Mouse (Mus musculus) heart, adult 8-10 months (tissue): Measurements from ENCODE around the gene Sema4c. TPM values are rescaled to one million over a fixed set of nuclear protein-coding genes. Genes with fewer than 3 reads are reported as not detected.

Experiments
- DNase-seq: peaks from one replicate; pipeline ENCODE4 v3.0.0; 2022; ENCODE audit warnings: low spot score
- total RNA-seq, 4 experiments: library from RNA; stranded (reverse); gene quantifications; 2 replicates each; pipeline ENCODE4 v1.2.4; 2022

Gene Sema4c
- total RNA-seq, 4 experiments from 2014 or later: 10.8 to 13.4 (median 11.2) TPM

- DNase-seq: peak; percentile 74
These were observed 22.4 kb downstream of the Sema4c start for GRCm38 (mm10) chr1:36535477-36536396.

GRCm38 (mm10) chr1:36534595-36535058 is 23.5 kb downstream of the Sema4c start:
- DNase-seq: peak; percentile 36

GRCm38 (mm10) chr1:36533546-36533945 is 24.6 kb downstream of the Sema4c start:
- no peak for DNase-seq

GRCm38 (mm10) chr1:36531461-36531860 is 26.7 kb downstream of the Sema4c start:
- DNase-seq: no peak

- DNase-seq: no peak
These were observed 27.2 kb downstream of the Sema4c start for GRCm38 (mm10) chr1:36530962-36531361.

- DNase-seq: no peak
These were observed 27.7 kb downstream of the Sema4c start for GRCm38 (mm10) chr1:36530485-36530884.

- no peak for DNase-seq
These were observed 28.3 kb downstream of the Sema4c start for GRCm38 (mm10) chr1:36529875-36530274.

GRCm38 (mm10) chr1:36529274-36529673 is 28.9 kb downstream of the Sema4c start:
- DNase-seq: no peak

- no peak for DNase-seq
These were observed 29.8 kb downstream of the Sema4c start for GRCm38 (mm10) chr1:36528351-36528750.

GRCm38 (mm10) chr1:36526903-36527302 is 31.2 kb downstream of the Sema4c start:
- no peak for DNase-seq

GRCm38 (mm10) chr1:36525774-36526173 is 32.4 kb downstream of the Sema4c start:
- no peak for DNase-seq

- DNase-seq: no peak
These were observed 34.1 kb downstream of the Sema4c start for GRCm38 (mm10) chr1:36524058-36524457.

GRCm38 (mm10) chr1:36523332-36524013 is 34.7 kb downstream of the Sema4c start:
- DNase-seq: no peak

GRCm38 (mm10) chr1:36522210-36522609 is 35.9 kb downstream of the Sema4c start:
- no peak for DNase-seq

- no peak for DNase-seq
These were observed 38.5 kb downstream of the Sema4c start for GRCm38 (mm10) chr1:36519626-36520025.

- no peak for DNase-seq
These were observed 39.9 kb downstream of the Sema4c start for GRCm38 (mm10) chr1:36518259-36518658.

GRCm38 (mm10) chr1:36513718-36514117 is 44.4 kb downstream of the Sema4c start:
- no peak for DNase-seq

- DNase-seq: no peak
These were observed 44.8 kb downstream of the Sema4c start for GRCm38 (mm10) chr1:36513310-36513709.

GRCm38 (mm10) chr1:36512966-36513280 is 45.2 kb downstream of the Sema4c start:
- DNase-seq: no peak

- DNase-seq: no peak
These were observed 45.8 kb downstream of the Sema4c start for GRCm38 (mm10) chr1:36512089-36512965.

- peak; percentile 99 for DNase-seq
These were observed 46.7 kb downstream of the Sema4c start, which contains the start of gene Cnnm3 for GRCm38 (mm10) chr1:36511289-36512021. Cnnm3 (plus strand) TSS chr1:36511867.
